9 mouse cellular contexts compared by ENCODE assay signal in the genomic region with DNA sequence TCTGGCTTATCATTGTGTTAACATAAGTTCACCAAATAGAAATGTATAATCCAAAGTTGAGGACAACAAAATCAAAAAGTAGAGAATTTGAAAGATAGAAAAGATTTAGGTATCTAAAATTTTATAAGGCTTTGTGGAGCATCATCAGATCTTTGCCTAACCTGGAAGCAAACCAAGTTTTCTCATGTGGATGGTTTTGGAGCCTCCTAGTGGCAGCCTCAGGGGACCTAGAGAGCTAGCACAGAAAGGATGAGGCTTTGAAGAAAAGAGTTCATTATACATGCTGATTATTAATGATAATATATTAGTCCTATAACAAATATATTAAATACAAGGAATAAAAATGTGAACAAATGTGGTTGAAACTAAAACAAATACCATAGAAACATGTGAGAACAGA.
A peak's percentile ranks its signal among the peaks of the same experiment; 100 is the strongest.
DNase-seq lines count a peak whose midpoint lies in the region; ATAC-seq and TF ChIP-seq lines count a peak whose summit lies in the region.
"Had no signal": no experiment of that assay in that cellular context is flagged by ENCODE, and none has a peak within 500 bp of the region (broad histone marks: within the 10 kb centered on the region; RNA-seq: fewer than 3 reads in every experiment).

No protein-coding gene starts in this region.

- H3K4me2 ChIP-seq in midbrain, embryonic 14.5 days (ENCODE audit: low read length) = no peak overlapping the region
- H3K4me2 ChIP-seq in midbrain, embryonic 16.5 days (ENCODE audit: low read length) = no peak overlapping the region
- H3K4me2 ChIP-seq: lung, embryonic 15.5 days had no signal

- no peak overlapping the region for H3K9ac ChIP-seq in midbrain, embryonic 14.5 days (replicated peaks; ENCODE audit: low read length)
- no peak overlapping the region for H3K9ac ChIP-seq in midbrain, embryonic 16.5 days (ENCODE audit: low read depth, low read length)
- H3K9ac ChIP-seq: lung, embryonic 15.5 days had no signal

- no peak for TF ChIP-seq POLR2A in cortical plate, adult 2 months (IDR thresholded peaks at IDR 0.05; ENCODE audit: extremely low read depth, insufficient read depth, low read length)

- no peaks in the 10 kb centered on the region for H3K4me1 ChIP-seq in midbrain, embryonic 14.5 days (ENCODE audit: control insufficient read depth, insufficient read depth, low read length)
- H3K4me1 ChIP-seq in midbrain, embryonic 16.5 days (ENCODE audit: control insufficient read depth, insufficient read depth, low read length) = no peaks in the 10 kb centered on the region
- no peaks in the 10 kb centered on the region for H3K4me1 ChIP-seq in cortical plate, adult 2 months (ENCODE audit: control insufficient read depth, insufficient read depth, low read length)
- H3K4me1 ChIP-seq: lung, embryonic 15.5 days had no signal

- no peak overlapping the region for H3K27ac ChIP-seq in midbrain, embryonic 14.5 days (replicated peaks; ENCODE audit: low read depth, low read length)
- H3K27ac ChIP-seq in midbrain, embryonic 16.5 days (ENCODE audit: low read length) = no peak overlapping the region
- H3K27ac ChIP-seq in cortical plate, adult 2 months (ENCODE audit: insufficient read depth, low read length) = no peak overlapping the region
- H3K27ac ChIP-seq: lung, embryonic 15.5 days had no signal

- no peak for ATAC-seq in cerebellum, adult (ENCODE audit: insufficient number of reproducible peaks, low FRiP score, low TSS enrichment)
- no peak for ATAC-seq in midbrain, embryonic 14.5 days (ENCODE audit: low FRiP score, low TSS enrichment)
- ATAC-seq in midbrain, embryonic 16.5 days = no peak

- no peak overlapping the region for H3K4me3 ChIP-seq in midbrain, embryonic 14.5 days (replicated peaks; ENCODE audit: low read depth, low read length)
- no peak overlapping the region for H3K4me3 ChIP-seq in midbrain, embryonic 16.5 days (ENCODE audit: low read depth, low read length)
- H3K4me3 ChIP-seq in cortical plate, adult 2 months (ENCODE audit: insufficient read depth, low read length) = no peak overlapping the region
- H3K4me3 ChIP-seq: lung, embryonic 15.5 days had no signal

- H3K27me3 ChIP-seq in midbrain, embryonic 14.5 days (ENCODE audit: control insufficient read depth, insufficient read depth, low read length) = no peaks in the 10 kb centered on the region
- H3K27me3 ChIP-seq in midbrain, embryonic 16.5 days (ENCODE audit: control insufficient read depth, insufficient read depth, low read depth, low read length) = no peaks in the 10 kb centered on the region
- H3K27me3 ChIP-seq: lung, embryonic 15.5 days had no signal

- intact Hi-C loops in gastrocnemius, postnatal 14 days (cut with DNase I; ENCODE audit: low total_unique reads) = loop anchor here (5.0 kb wide), 1 partner anchor 514 kb away; no protein-coding TSS in a partner anchor

- peaks cover 2% of the 10 kb centered on the region for H3K9me3 ChIP-seq in midbrain, embryonic 14.5 days (ENCODE audit: control insufficient read depth, low read length)
- peaks cover 4% of the 10 kb centered on the region; the same call in 1 of the 2 replicates for H3K9me3 ChIP-seq in midbrain, embryonic 16.5 days (replicated peaks; ENCODE audit: control insufficient read depth, low read length, poor library complexity, severe bottlenecking)
- H3K9me3 ChIP-seq: lung, embryonic 15.5 days had no signal

- DNase-seq in cerebellum, adult 18-20 months = peak; percentile 2 to 3
- peak; percentile 69 for DNase-seq in midbrain, embryonic 14.5 days
- peak; percentile 3 to 75 for DNase-seq in layer of hippocampus, adult 18-20 months (ENCODE audit: low spot score in 2 of 2)
- DNase-seq in mesoderm, embryonic 11.5 days (ENCODE audit: low read depth, low spot score) = peak; percentile 12
- DNase-seq in gastrocnemius, postnatal 14 days = no peak

- peak; percentile 57 for TF ChIP-seq CTCF in cortical plate, adult 2 months (IDR thresholded peaks at IDR 0.05; ENCODE audit: extremely low read depth, insufficient read depth, low read length)

- no peaks in the 10 kb centered on the region for H3K36me3 ChIP-seq in midbrain, embryonic 14.5 days (ENCODE audit: control insufficient read depth, insufficient read depth, low read length)
- H3K36me3 ChIP-seq in midbrain, embryonic 16.5 days (ENCODE audit: control insufficient read depth, insufficient read depth, low read length) = no peaks in the 10 kb centered on the region; the same call in 1 of the 2 replicates
- H3K36me3 ChIP-seq: lung, embryonic 15.5 days had no signal
